Mouse (Mus musculus): Measurements from ENCODE around the gene Cib2. TPM values are rescaled to one million over a fixed set of nuclear protein-coding genes. Genes with fewer than 3 reads are reported as not detected.

Cib2 gene
- polyA plus RNA-seq, 1 experiment from 2014 or later, result 17.9 TPM

DNA sequence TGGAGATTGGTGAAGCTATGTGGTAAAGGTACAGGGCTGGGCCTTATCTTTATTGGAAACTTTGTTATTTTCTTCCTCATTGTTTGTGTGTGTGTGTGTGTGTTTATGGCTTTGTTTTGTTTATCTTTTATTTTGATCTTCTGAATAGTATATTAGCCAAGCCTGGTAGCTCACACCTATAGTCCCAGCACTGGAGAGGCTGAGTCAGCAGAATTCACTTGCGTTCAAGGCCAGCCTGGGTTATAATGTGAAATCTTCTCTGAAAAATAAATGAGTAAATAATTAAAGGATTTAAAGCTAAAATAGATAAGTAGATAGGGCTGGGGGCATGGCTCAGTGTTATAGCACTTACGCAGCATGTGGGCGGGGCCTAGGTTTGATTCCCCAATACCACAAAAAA, 21.8 kb downstream of the Cib2 start:
- DNase-seq (ENCODE audit: low spot score, missing footprints), result no peak
- no peak overlapping the region for H3K4me3 ChIP-seq (ENCODE audit: low read depth, low read length)
- no peaks in the 10 kb centered on the region for H3K36me3 ChIP-seq (ENCODE audit: control insufficient read depth, insufficient read depth, low read length)
- H3K9me3 ChIP-seq (ENCODE audit: control insufficient read depth, low read length), result no peaks in the 10 kb centered on the region
- no peak overlapping the region for H3K27ac ChIP-seq (ENCODE audit: low read depth, low read length)
- no peaks in the 10 kb centered on the region; the same call in 1 of the 2 replicates for H3K27me3 ChIP-seq (ENCODE audit: control insufficient read depth, insufficient read depth, low read length)
- no peak for ATAC-seq (ENCODE audit: low FRiP score)
- WGBS, result 95% methylated on average over 3 of the region's 3 CpGs
- no peak overlapping the region for H3K9ac ChIP-seq (ENCODE audit: low read length)
- H3K4me2 ChIP-seq, result no peak overlapping the region
- H3K4me1 ChIP-seq (ENCODE audit: control insufficient read depth, insufficient read depth, low read length), result no peaks in the 10 kb centered on the region

DNA sequence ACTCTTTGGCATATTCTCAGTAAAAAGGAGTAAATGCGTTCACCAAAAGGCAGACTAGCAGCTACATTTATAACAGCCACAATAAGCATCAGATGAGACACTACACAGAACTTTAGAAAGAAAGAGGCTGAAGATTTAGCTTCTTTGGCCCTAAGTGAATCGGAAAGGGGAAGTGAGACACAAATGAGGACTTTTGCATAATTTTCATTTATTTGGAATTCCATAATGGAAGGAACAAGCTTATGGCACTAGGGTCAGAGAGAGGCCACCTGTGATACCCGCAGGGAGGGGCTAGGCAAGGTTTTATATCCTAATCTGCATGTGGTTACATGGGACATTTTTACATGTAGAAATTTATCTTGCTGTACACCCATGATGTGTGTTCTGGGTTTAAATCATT, 22.5 kb downstream of the Cib2 start:
- Histone ChIP-seq H3K4me3 (ENCODE audit: low read depth, low read length) (no peak overlapping the region), H3K4me1 (ENCODE audit: control insufficient read depth, insufficient read depth, low read length) (no peaks in the 10 kb centered on the region), H3K9ac (ENCODE audit: low read length) (no peak overlapping the region), H3K4me2 (no peak overlapping the region), H3K27ac (ENCODE audit: low read depth, low read length) (no peak overlapping the region), H3K36me3 (ENCODE audit: control insufficient read depth, insufficient read depth, low read length) (no peaks in the 10 kb centered on the region), H3K9me3 (ENCODE audit: control insufficient read depth, low read length) (no peaks in the 10 kb centered on the region), H3K27me3 (ENCODE audit: control insufficient read depth, insufficient read depth, low read length) (no peaks in the 10 kb centered on the region; the same call in 1 of the 2 replicates)
- ATAC-seq (ENCODE audit: low FRiP score), result no peak
- WGBS, result 89% methylated on average over 3 of the region's 3 CpGs
- no peak for DNase-seq (ENCODE audit: low spot score, missing footprints)

DNA sequence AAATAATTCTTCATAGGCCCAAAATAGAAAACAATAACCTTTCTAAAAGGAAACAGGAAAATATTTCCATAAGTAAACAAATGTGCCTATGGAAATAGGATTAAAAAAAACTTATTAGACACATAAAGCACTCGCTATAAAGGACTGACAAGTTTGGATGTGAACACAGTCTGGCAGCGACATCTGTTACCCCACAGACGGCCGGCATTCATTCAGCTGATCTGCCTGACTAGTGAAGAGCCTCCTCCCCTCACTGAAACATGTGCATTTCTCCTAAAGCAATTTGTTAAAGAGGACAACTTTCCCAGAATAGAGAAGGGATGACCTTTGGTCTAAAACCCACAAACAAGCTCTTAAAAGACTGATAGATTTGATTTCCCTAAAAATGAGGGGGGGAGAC, 23.0 kb downstream of the Cib2 start:
- Histone ChIP-seq H3K4me3 (ENCODE audit: low read depth, low read length) (no peak overlapping the region), H3K9me3 (ENCODE audit: control insufficient read depth, low read length) (no peaks in the 10 kb centered on the region), H3K27ac (ENCODE audit: low read depth, low read length) (no peak overlapping the region), H3K4me1 (ENCODE audit: control insufficient read depth, insufficient read depth, low read length) (no peaks in the 10 kb centered on the region), H3K9ac (ENCODE audit: low read length) (no peak overlapping the region), H3K27me3 (ENCODE audit: control insufficient read depth, insufficient read depth, low read length) (no peaks in the 10 kb centered on the region; the same call in 1 of the 2 replicates), H3K4me2 (no peak overlapping the region), H3K36me3 (ENCODE audit: control insufficient read depth, insufficient read depth, low read length) (no peaks in the 10 kb centered on the region)
- ATAC-seq (ENCODE audit: low FRiP score), result no peak
- 58% methylated on average over 4 of the region's 4 CpGs for WGBS
- DNase-seq (ENCODE audit: low spot score, missing footprints), result no peak

DNA sequence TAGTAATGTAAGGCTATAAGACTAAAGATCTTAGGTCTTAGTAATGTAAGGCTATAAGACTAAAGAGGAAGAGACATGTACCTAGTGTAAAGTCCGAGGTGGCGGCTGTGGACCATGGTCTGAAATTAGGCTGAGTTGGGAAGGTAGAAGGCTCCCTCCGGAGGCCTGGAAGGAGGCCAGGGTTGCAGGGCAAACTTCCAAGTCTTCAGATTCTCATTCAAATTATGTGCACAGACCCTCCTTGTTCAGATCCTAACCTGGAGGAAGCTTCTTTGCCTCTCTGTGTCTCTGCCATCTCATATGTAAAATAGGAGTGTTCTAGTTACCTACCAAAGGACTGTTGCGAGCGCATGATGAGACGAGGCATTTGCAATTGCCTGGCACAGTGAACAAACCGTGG, 23.8 kb downstream of the Cib2 start:
- Histone ChIP-seq H3K36me3 (ENCODE audit: control insufficient read depth, insufficient read depth, low read length) (no peaks in the 10 kb centered on the region), H3K27me3 (ENCODE audit: control insufficient read depth, insufficient read depth, low read length) (no peaks in the 10 kb centered on the region; the same call in 1 of the 2 replicates), H3K4me3 (ENCODE audit: low read depth, low read length) (no peak overlapping the region), H3K9ac (ENCODE audit: low read length) (no peak overlapping the region), H3K4me2 (no peak overlapping the region), H3K9me3 (ENCODE audit: control insufficient read depth, low read length) (no peaks in the 10 kb centered on the region), H3K27ac (ENCODE audit: low read depth, low read length) (no peak overlapping the region), H3K4me1 (ENCODE audit: control insufficient read depth, insufficient read depth, low read length) (no peaks in the 10 kb centered on the region)
- DNase-seq (ENCODE audit: low spot score, missing footprints) (no peak), ATAC-seq (ENCODE audit: low FRiP score) (no peak)
- WGBS, result 90% methylated on average over 7 of the region's 7 CpGs

DNA sequence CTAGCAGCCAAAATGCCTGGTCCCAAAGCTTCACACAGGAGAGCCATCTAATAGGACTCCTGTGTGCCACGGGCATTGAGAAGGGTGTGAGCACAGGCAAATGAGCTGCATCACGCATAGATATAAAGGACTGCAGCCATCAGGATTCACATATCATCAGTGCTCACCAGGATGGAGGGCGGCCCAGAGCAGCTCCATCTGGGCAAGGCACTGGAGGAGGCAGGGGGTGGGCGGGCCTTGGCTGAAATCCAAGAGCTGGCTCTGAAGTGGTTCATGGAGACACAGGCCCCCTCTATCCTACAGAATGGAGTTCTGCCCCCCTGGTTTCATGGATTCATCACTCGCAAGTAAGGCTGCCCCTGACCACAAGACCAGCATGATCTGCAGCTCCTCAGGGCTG, 26.0 kb downstream of the Cib2 start:
- WGBS, result 72% methylated on average over 5 of the region's 5 CpGs
- Histone ChIP-seq H3K4me2 (no peak overlapping the region), H3K4me1 (ENCODE audit: control insufficient read depth, insufficient read depth, low read length) (no peaks in the 10 kb centered on the region), H3K27me3 (ENCODE audit: control insufficient read depth, insufficient read depth, low read length) (no peaks in the 10 kb centered on the region; the same call in 1 of the 2 replicates), H3K4me3 (ENCODE audit: low read depth, low read length) (no peak overlapping the region), H3K9ac (ENCODE audit: low read length) (no peak overlapping the region), H3K9me3 (ENCODE audit: control insufficient read depth, low read length) (no peaks in the 10 kb centered on the region), H3K36me3 (ENCODE audit: control insufficient read depth, insufficient read depth, low read length) (no peaks in the 10 kb centered on the region), H3K27ac (ENCODE audit: low read depth, low read length) (no peak overlapping the region)
- DNase-seq (ENCODE audit: low spot score, missing footprints) (no peak), ATAC-seq (ENCODE audit: low FRiP score) (no peak)

DNA sequence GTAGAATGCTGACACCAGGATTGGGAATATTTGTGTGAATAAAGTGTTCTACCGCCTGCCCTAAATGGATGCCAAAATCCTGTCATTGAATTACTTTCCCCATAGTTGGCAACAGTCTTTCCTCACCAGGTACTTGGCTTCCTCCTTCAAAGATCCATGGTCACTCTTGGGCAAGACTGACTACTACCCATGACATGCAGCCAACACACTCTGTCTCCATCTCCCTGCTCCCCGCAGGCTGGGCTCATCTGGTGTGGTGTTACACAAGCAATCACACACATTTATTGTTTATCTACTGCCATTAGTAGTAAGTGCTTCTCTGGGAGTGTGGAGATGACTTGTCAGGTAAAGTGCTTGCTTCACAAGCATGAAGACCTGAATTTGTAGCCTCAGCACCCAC, 27.1 kb downstream of the Cib2 start:
- no peaks in the 10 kb centered on the region for H3K36me3 ChIP-seq (ENCODE audit: control insufficient read depth, insufficient read depth, low read length)
- 97% methylated on average over 2 of the region's 2 CpGs for WGBS
- no peak overlapping the region for H3K27ac ChIP-seq (ENCODE audit: low read depth, low read length)
- no peaks in the 10 kb centered on the region for H3K9me3 ChIP-seq (ENCODE audit: control insufficient read depth, low read length)
- no peak overlapping the region for H3K4me3 ChIP-seq (ENCODE audit: low read depth, low read length)
- no peaks in the 10 kb centered on the region; the same call in 1 of the 2 replicates for H3K27me3 ChIP-seq (ENCODE audit: control insufficient read depth, insufficient read depth, low read length)
- H3K4me2 ChIP-seq, result no peak overlapping the region
- no peak for DNase-seq (ENCODE audit: low spot score, missing footprints)
- ATAC-seq (ENCODE audit: low FRiP score), result no peak
- H3K4me1 ChIP-seq (ENCODE audit: control insufficient read depth, insufficient read depth, low read length), result no peaks in the 10 kb centered on the region
- no peak overlapping the region for H3K9ac ChIP-seq (ENCODE audit: low read length)

DNA sequence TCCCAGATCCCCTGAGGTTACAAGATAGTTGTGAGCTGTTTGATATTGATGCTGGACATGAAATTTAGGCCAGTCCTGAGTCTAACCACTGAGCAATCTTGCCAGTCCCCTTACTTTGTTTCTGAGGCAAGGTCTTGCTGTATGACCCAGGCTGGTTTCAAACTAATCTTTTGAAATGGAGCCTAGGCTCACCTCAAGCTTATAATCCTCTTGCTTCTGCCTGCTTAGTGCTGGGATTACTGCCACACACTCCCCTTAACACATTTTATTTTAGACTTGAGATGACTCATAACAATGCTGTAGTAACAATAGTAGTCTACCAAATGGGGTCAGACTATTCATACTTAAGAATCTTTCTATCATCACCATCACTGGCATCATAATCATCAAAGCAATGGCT, 28.6 kb downstream of the Cib2 start:
- H3K36me3 ChIP-seq (ENCODE audit: control insufficient read depth, insufficient read depth, low read length), result no peaks in the 10 kb centered on the region
- no peaks in the 10 kb centered on the region; the same call in 1 of the 2 replicates for H3K27me3 ChIP-seq (ENCODE audit: control insufficient read depth, insufficient read depth, low read length)
- H3K9ac ChIP-seq (ENCODE audit: low read length), result no peak overlapping the region
- no peak for DNase-seq (ENCODE audit: low spot score, missing footprints)
- H3K9me3 ChIP-seq (ENCODE audit: control insufficient read depth, low read length), result no peaks in the 10 kb centered on the region
- ATAC-seq (ENCODE audit: low FRiP score), result no peak
- H3K4me3 ChIP-seq (ENCODE audit: low read depth, low read length), result no peak overlapping the region
- no peak overlapping the region for H3K4me2 ChIP-seq
- no peak overlapping the region for H3K27ac ChIP-seq (ENCODE audit: low read depth, low read length)
- no peaks in the 10 kb centered on the region for H3K4me1 ChIP-seq (ENCODE audit: control insufficient read depth, insufficient read depth, low read length)

DNA sequence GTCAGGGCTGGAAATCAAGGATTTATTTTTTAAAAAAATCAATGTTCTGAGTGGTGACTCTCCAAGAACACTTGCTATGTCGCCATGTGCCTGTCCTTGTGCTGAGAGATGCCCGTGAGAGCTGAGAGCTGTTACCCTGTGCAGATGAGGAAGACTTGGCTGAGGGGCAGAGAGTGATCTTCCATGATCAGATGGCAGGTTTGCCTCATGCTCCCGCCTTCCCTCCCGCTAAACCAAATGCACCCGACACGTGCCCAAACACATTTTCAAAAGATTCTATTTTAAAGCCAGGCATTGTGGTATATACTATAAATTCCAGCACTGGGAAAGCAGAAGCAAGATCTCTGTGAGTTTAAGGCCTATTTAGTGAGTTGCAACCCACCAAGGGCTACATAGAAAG, 29.2 kb downstream of the Cib2 start:
- no peaks in the 10 kb centered on the region for H3K36me3 ChIP-seq (ENCODE audit: control insufficient read depth, insufficient read depth, low read length)
- DNase-seq (ENCODE audit: low spot score, missing footprints) (no peak), ATAC-seq (ENCODE audit: low FRiP score) (no peak)
- 86% methylated on average over 6 of the region's 6 CpGs for WGBS
- H3K9me3 ChIP-seq (ENCODE audit: control insufficient read depth, low read length), result no peaks in the 10 kb centered on the region
- H3K27me3 ChIP-seq (ENCODE audit: control insufficient read depth, insufficient read depth, low read length), result no peaks in the 10 kb centered on the region; the same call in 1 of the 2 replicates
- no peak overlapping the region for H3K4me3 ChIP-seq (ENCODE audit: low read depth, low read length)
- no peak overlapping the region for H3K4me2 ChIP-seq
- no peak overlapping the region for H3K9ac ChIP-seq (ENCODE audit: low read length)
- H3K4me1 ChIP-seq (ENCODE audit: control insufficient read depth, insufficient read depth, low read length), result no peaks in the 10 kb centered on the region
- H3K27ac ChIP-seq (ENCODE audit: low read depth, low read length), result no peak overlapping the region

DNA sequence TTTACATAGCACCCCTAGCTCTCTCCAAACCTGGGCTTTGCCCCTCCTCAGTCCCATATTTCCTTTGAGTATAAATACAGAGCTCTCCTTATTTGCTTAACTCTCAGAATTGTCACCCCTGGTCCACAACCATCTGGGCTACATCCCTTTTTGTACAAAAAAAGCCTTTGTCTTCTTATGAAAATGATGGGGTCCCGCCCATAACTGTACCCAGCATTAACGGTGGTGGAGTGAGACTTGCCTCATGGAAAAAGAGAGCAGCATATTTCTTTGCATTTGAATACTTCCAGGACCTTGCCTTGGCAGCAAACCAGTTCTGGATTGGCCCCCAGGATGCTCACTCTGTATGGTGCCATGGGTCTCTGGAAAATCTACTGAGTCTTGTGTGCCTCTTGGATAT, 30.1 kb downstream of the Cib2 start:
- WGBS, result 86% methylated on average over 2 of the region's 2 CpGs
- ATAC-seq (ENCODE audit: low FRiP score), result no peak
- no peak for DNase-seq (ENCODE audit: low spot score, missing footprints)

DNA sequence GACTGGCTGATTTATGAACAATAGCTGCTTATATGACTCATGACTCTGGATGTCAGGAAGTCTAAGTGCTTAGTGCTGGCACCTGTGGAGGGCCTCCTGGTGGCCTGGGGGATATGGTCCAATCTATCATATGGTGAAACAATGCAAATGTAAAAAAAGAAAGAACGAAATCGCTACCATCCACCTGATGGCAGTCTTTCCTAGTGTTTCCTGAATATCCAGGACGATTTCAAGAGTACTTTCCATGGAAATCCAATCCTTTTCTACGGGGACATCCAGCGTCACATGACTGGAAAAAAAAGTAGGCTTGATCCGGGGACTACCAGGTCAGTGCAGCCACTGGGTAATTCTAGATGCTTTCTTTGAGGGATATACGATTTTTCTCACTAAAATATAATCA, 32.3 kb downstream of the Cib2 start:
- ATAC-seq (ENCODE audit: low FRiP score) (no peak), DNase-seq (ENCODE audit: low spot score, missing footprints) (no peak)
- no peak overlapping the region for H3K4me3 ChIP-seq (ENCODE audit: low read depth, low read length)
- H3K9me3 ChIP-seq (ENCODE audit: control insufficient read depth, low read length), result no peaks in the 10 kb centered on the region
- no peaks in the 10 kb centered on the region for H3K36me3 ChIP-seq (ENCODE audit: control insufficient read depth, insufficient read depth, low read length)
- no peak overlapping the region for H3K9ac ChIP-seq (ENCODE audit: low read length)
- no peaks in the 10 kb centered on the region for H3K27me3 ChIP-seq (ENCODE audit: control insufficient read depth, insufficient read depth, low read length)
- H3K4me1 ChIP-seq (ENCODE audit: control insufficient read depth, insufficient read depth, low read length), result no peaks in the 10 kb centered on the region
- no peak overlapping the region for H3K27ac ChIP-seq (ENCODE audit: low read depth, low read length)
- H3K4me2 ChIP-seq, result no peak overlapping the region
- WGBS, result 84% methylated on average over 7 of the region's 7 CpGs

More for the DNA sequence above, 30.1 kb downstream of the Cib2 start:
- Histone ChIP-seq H3K4me2 (no peak overlapping the region), H3K9ac (ENCODE audit: low read length) (no peak overlapping the region), H3K27ac (ENCODE audit: low read depth, low read length) (no peak overlapping the region), H3K4me1 (ENCODE audit: control insufficient read depth, insufficient read depth, low read length) (no peaks in the 10 kb centered on the region), H3K27me3 (ENCODE audit: control insufficient read depth, insufficient read depth, low read length) (no peaks in the 10 kb centered on the region; the same call in 1 of the 2 replicates), H3K4me3 (ENCODE audit: low read depth, low read length) (no peak overlapping the region), H3K36me3 (ENCODE audit: control insufficient read depth, insufficient read depth, low read length) (no peaks in the 10 kb centered on the region), H3K9me3 (ENCODE audit: control insufficient read depth, low read length) (no peaks in the 10 kb centered on the region)
